Mouse (Mus musculus): Measurements from ENCODE around the gene Taar5. TPM values are rescaled to one million over a fixed set of nuclear protein-coding genes. Genes with fewer than 3 reads are reported as not detected.

Gene Taar5
- polyA plus RNA-seq, 1 experiment from 2014 or later = not detected

GRCm38 (mm10) chr10:23986419-23986818 is 15.9 kb downstream of the Taar5 start:
- H3K4me2 ChIP-seq (ENCODE audit: low read length) = no peak overlapping the region
- no peak overlapping the region for H3K27ac ChIP-seq (ENCODE audit: low read depth)
- no peak overlapping the region for H3K4me3 ChIP-seq (ENCODE audit: low read depth, low read length)
- no peaks in the 10 kb centered on the region for H3K9me3 ChIP-seq (ENCODE audit: control insufficient read depth, low read length)
- 79% methylated on average over 5 of the region's 5 CpGs for WGBS
- DNase-seq (ENCODE audit: low spot score) = no peak
- H3K27me3 ChIP-seq (replicated peaks; ENCODE audit: control insufficient read depth, insufficient read depth, low read length) = no peaks in the 10 kb centered on the region
- H3K4me1 ChIP-seq (replicated peaks; ENCODE audit: control insufficient read depth, insufficient read depth, low read length) = no peaks in the 10 kb centered on the region
- ATAC-seq (replicated peaks; ENCODE audit: low FRiP score, low TSS enrichment, low read depth) = no peak
- no peaks in the 10 kb centered on the region for H3K36me3 ChIP-seq (ENCODE audit: control insufficient read depth, insufficient read depth, low read length)
- no peak overlapping the region for H3K9ac ChIP-seq (ENCODE audit: low read length)

- DNase-seq (ENCODE audit: low spot score) (no peak), ATAC-seq (replicated peaks; ENCODE audit: low FRiP score, low TSS enrichment, low read depth) (no peak)
- H3K27ac ChIP-seq (ENCODE audit: low read depth) = no peak within 1 kb of the TSS
- no peaks in the 10 kb centered on the region for H3K27me3 ChIP-seq (replicated peaks; ENCODE audit: control insufficient read depth, insufficient read depth, low read length)
- H3K9ac ChIP-seq (ENCODE audit: low read length) = no peak within 1 kb of the TSS
- WGBS = 86% methylated on average over 3 of the region's 3 CpGs
- H3K36me3 ChIP-seq (ENCODE audit: control insufficient read depth, insufficient read depth, low read length) = no peaks in the 10 kb centered on the region
- no peak within 1 kb of the TSS for H3K4me3 ChIP-seq (ENCODE audit: low read depth, low read length)
- no peaks in the 10 kb centered on the region for H3K9me3 ChIP-seq (ENCODE audit: control insufficient read depth, low read length)
- no peaks in the 10 kb centered on the region for H3K4me1 ChIP-seq (replicated peaks; ENCODE audit: control insufficient read depth, insufficient read depth, low read length)
- H3K4me2 ChIP-seq (ENCODE audit: low read length) = no peak within 1 kb of the TSS
These were observed 22.9 kb downstream of the Taar5 start, which contains the start of gene Taar7a for GRCm38 (mm10) chr10:23993381-23993780. TSS of gene Taar7a (minus strand) at chr10:23993481.

- H3K9me3 ChIP-seq (ENCODE audit: control insufficient read depth, low read length) = no peaks in the 10 kb centered on the region
- H3K27me3 ChIP-seq (replicated peaks; ENCODE audit: control insufficient read depth, insufficient read depth, low read length) = no peaks in the 10 kb centered on the region
- H3K4me1 ChIP-seq (replicated peaks; ENCODE audit: control insufficient read depth, insufficient read depth, low read length) = no peaks in the 10 kb centered on the region
- WGBS = 76% methylated on average over 1 of the region's 1 CpGs
- no peak within 1 kb of the TSS for H3K4me2 ChIP-seq (ENCODE audit: low read length)
- no peak within 1 kb of the TSS for H3K9ac ChIP-seq (ENCODE audit: low read length)
- H3K36me3 ChIP-seq (ENCODE audit: control insufficient read depth, insufficient read depth, low read length) = no peaks in the 10 kb centered on the region
- H3K4me3 ChIP-seq (ENCODE audit: low read depth, low read length) = no peak within 1 kb of the TSS
- ATAC-seq (replicated peaks; ENCODE audit: low FRiP score, low TSS enrichment, low read depth) (no peak), DNase-seq (ENCODE audit: low spot score) (no peak)
- no peak within 1 kb of the TSS for H3K27ac ChIP-seq (ENCODE audit: low read depth)
These were observed 29.1 kb downstream of the Taar5 start, which contains the start of gene Taar7b for GRCm38 (mm10) chr10:23999639-24000038. TSS of gene Taar7b (plus strand) at chr10:23999939.

- Histone ChIP-seq H3K27me3 (replicated peaks; ENCODE audit: control insufficient read depth, insufficient read depth, low read length) (no peaks in the 10 kb centered on the region), H3K4me3 (ENCODE audit: low read depth, low read length) (no peak overlapping the region), H3K27ac (ENCODE audit: low read depth) (no peak overlapping the region), H3K9ac (ENCODE audit: low read length) (no peak overlapping the region), H3K4me2 (ENCODE audit: low read length) (no peak overlapping the region), H3K4me1 (replicated peaks; ENCODE audit: control insufficient read depth, insufficient read depth, low read length) (no peaks in the 10 kb centered on the region), H3K9me3 (ENCODE audit: control insufficient read depth, low read length) (no peaks in the 10 kb centered on the region), H3K36me3 (ENCODE audit: control insufficient read depth, insufficient read depth, low read length) (no peaks in the 10 kb centered on the region)
- 69% methylated on average over 1 of the region's 1 CpGs for WGBS
- DNase-seq (ENCODE audit: low spot score) = no peak
- no peak for ATAC-seq (replicated peaks; ENCODE audit: low FRiP score, low TSS enrichment, low read depth)
These were observed 35.9 kb downstream of the Taar5 start for GRCm38 (mm10) chr10:24006442-24006841.

GRCm38 (mm10) chr10:24007034-24007433 is 36.5 kb downstream of the Taar5 start:
- Histone ChIP-seq H3K4me1 (replicated peaks; ENCODE audit: control insufficient read depth, insufficient read depth, low read length) (no peaks in the 10 kb centered on the region), H3K36me3 (ENCODE audit: control insufficient read depth, insufficient read depth, low read length) (no peaks in the 10 kb centered on the region), H3K27me3 (replicated peaks; ENCODE audit: control insufficient read depth, insufficient read depth, low read length) (no peaks in the 10 kb centered on the region), H3K9ac (ENCODE audit: low read length) (no peak overlapping the region), H3K4me2 (ENCODE audit: low read length) (no peak overlapping the region), H3K4me3 (ENCODE audit: low read depth, low read length) (no peak overlapping the region), H3K9me3 (ENCODE audit: control insufficient read depth, low read length) (no peaks in the 10 kb centered on the region), H3K27ac (ENCODE audit: low read depth) (no peak overlapping the region)
- WGBS = 39% methylated on average over 2 of the region's 2 CpGs
- ATAC-seq (replicated peaks; ENCODE audit: low FRiP score, low TSS enrichment, low read depth) = no peak
- DNase-seq (ENCODE audit: low spot score) = no peak

GRCm38 (mm10) chr10:24008143-24008542 is 37.6 kb downstream of the Taar5 start:
- Histone ChIP-seq H3K9me3 (ENCODE audit: control insufficient read depth, low read length) (no peaks in the 10 kb centered on the region), H3K27me3 (replicated peaks; ENCODE audit: control insufficient read depth, insufficient read depth, low read length) (no peaks in the 10 kb centered on the region), H3K27ac (ENCODE audit: low read depth) (no peak overlapping the region), H3K9ac (ENCODE audit: low read length) (no peak overlapping the region), H3K36me3 (ENCODE audit: control insufficient read depth, insufficient read depth, low read length) (no peaks in the 10 kb centered on the region), H3K4me2 (ENCODE audit: low read length) (no peak overlapping the region), H3K4me1 (replicated peaks; ENCODE audit: control insufficient read depth, insufficient read depth, low read length) (no peaks in the 10 kb centered on the region), H3K4me3 (ENCODE audit: low read depth, low read length) (no peak overlapping the region)
- ATAC-seq (replicated peaks; ENCODE audit: low FRiP score, low TSS enrichment, low read depth) = no peak
- WGBS = 79% methylated on average over 1 of the region's 1 CpGs
- no peak for DNase-seq (ENCODE audit: low spot score)

Other genes starting within 250 kb of the Taar5 start
- gene Rps12, start 183.4 kb upstream of the Taar5 start, polyA plus RNA-seq (2014; fragmentation: Nextera tagmentation; extraction: Ambion mirVana) = 270 and 302 TPM in 2 replicates
- 16.3 and 17.8 TPM in 2 replicates for gene Slc18b1, start 173.7 kb upstream of the Taar5 start, polyA plus RNA-seq (2014; fragmentation: Nextera tagmentation; extraction: Ambion mirVana)
- gene Vnn3, start 119.2 kb upstream of the Taar5 start, polyA plus RNA-seq (2014; fragmentation: Nextera tagmentation; extraction: Ambion mirVana) = 0.12 TPM in 1 of 2 replicates, not detected in the other
- gene Vnn1, start 76.0 kb upstream of the Taar5 start, polyA plus RNA-seq (2014; fragmentation: Nextera tagmentation; extraction: Ambion mirVana) = 2.6 and 2.9 TPM in 2 replicates
- not detected in 2 replicates for gene Taar1, start 50.4 kb upstream of the Taar5 start, polyA plus RNA-seq (2014; fragmentation: Nextera tagmentation; extraction: Ambion mirVana)
- 0.42 TPM in 1 of 2 replicates, not detected in the other for gene Taar2, start 32.1 kb upstream of the Taar5 start, polyA plus RNA-seq (2014; fragmentation: Nextera tagmentation; extraction: Ambion mirVana)
- not detected in 2 replicates for gene Taar3, start 21.1 kb upstream of the Taar5 start, polyA plus RNA-seq (2014; fragmentation: Nextera tagmentation; extraction: Ambion mirVana)
- not detected in 2 replicates for gene Taar4, start 10.2 kb upstream of the Taar5 start, polyA plus RNA-seq (2014; fragmentation: Nextera tagmentation; extraction: Ambion mirVana)
- gene Taar6, start 14.9 kb downstream of the Taar5 start, polyA plus RNA-seq (2014; fragmentation: Nextera tagmentation; extraction: Ambion mirVana) = not detected in 2 replicates
- gene Taar7a, start 22.8 kb downstream of the Taar5 start, polyA plus RNA-seq (2014; fragmentation: Nextera tagmentation; extraction: Ambion mirVana) = not detected in 2 replicates
- gene Taar7b, start 29.2 kb downstream of the Taar5 start, polyA plus RNA-seq (2014; fragmentation: Nextera tagmentation; extraction: Ambion mirVana) = not detected in 2 replicates
- not detected in 2 replicates for gene Taar7d, start 56.5 kb downstream of the Taar5 start, polyA plus RNA-seq (2014; fragmentation: Nextera tagmentation; extraction: Ambion mirVana)
- gene Taar7e, start 66.9 kb downstream of the Taar5 start, polyA plus RNA-seq (2014; fragmentation: Nextera tagmentation; extraction: Ambion mirVana) = not detected in 2 replicates
- not detected in 2 replicates for gene Taar7f, start 78.8 kb downstream of the Taar5 start, polyA plus RNA-seq (2014; fragmentation: Nextera tagmentation; extraction: Ambion mirVana)
- not detected in 2 replicates for gene Taar8a, start 105.8 kb downstream of the Taar5 start, polyA plus RNA-seq (2014; fragmentation: Nextera tagmentation; extraction: Ambion mirVana)
- gene Taar8b, start 121.6 kb downstream of the Taar5 start, polyA plus RNA-seq (2014; fragmentation: Nextera tagmentation; extraction: Ambion mirVana) = not detected in 2 replicates
- not detected in 2 replicates for gene Taar8c, start 131.2 kb downstream of the Taar5 start, polyA plus RNA-seq (2014; fragmentation: Nextera tagmentation; extraction: Ambion mirVana)
- not detected in 2 replicates for gene Taar9, start 138.8 kb downstream of the Taar5 start, polyA plus RNA-seq (2014; fragmentation: Nextera tagmentation; extraction: Ambion mirVana)
- gene Stx7, start 178.6 kb downstream of the Taar5 start, polyA plus RNA-seq (2014; fragmentation: Nextera tagmentation; extraction: Ambion mirVana) = 91.8 and 100 TPM in 2 replicates